ENCODE assay signal across 9 mouse cellular contexts in genomic region chr2:34982906-34983698, GRCm38 (mm10). TPM values are rescaled to one million over a fixed set of nuclear protein-coding genes. Genes with fewer than 3 reads are reported as not detected.
DNase-seq lines count a peak whose midpoint lies in the region; ATAC-seq and TF ChIP-seq lines count a peak whose summit lies in the region.
"Had no signal": no experiment of that assay in that cellular context is flagged by ENCODE, and none has a peak within 500 bp of the region (broad histone marks: within the 10 kb centered on the region; RNA-seq: fewer than 3 reads in every experiment).

No protein-coding gene starts in this region.

- peak; percentile 62; the same call in 1 of the 2 replicates for ATAC-seq in liver, embryonic 13.5 days (ENCODE audit: low read depth)
- ATAC-seq in liver, postnatal 0 days, result no peak
- ATAC-seq in embryonic facial prominence, embryonic 12.5 days (ENCODE audit: insufficient number of reproducible peaks, insufficient read depth, low FRiP score, low TSS enrichment), result peak; percentile 41; the same call in 1 of the 2 replicates
- peak; percentile 85 for ATAC-seq in intestine, embryonic 14.5 days (replicated peaks; ENCODE audit: low FRiP score, low TSS enrichment, low read depth)
- no peak for ATAC-seq in neural tube, embryonic 11.5 days (ENCODE audit: insufficient read depth, low FRiP score, low TSS enrichment)
- ATAC-seq: Patski had no signal

- TF ChIP-seq CTCF in liver, postnatal 0 days (IDR thresholded peaks at IDR 0.05; ENCODE audit: low read depth), result no peak
- no peak for TF ChIP-seq CTCF in lung, adult 2 months (IDR thresholded peaks at IDR 0.05; ENCODE audit: insufficient read depth, low read length)

- no peak overlapping the region for H3K4me3 ChIP-seq in liver, embryonic 13.5 days (replicated peaks)
- H3K4me3 ChIP-seq in liver, postnatal 0 days (ENCODE audit: low read depth, low read length), result no peak overlapping the region
- no peak overlapping the region for H3K4me3 ChIP-seq in embryonic facial prominence, embryonic 12.5 days
- no peak overlapping the region for H3K4me3 ChIP-seq in intestine, embryonic 14.5 days (ENCODE audit: low read depth, low read length)
- H3K4me3 ChIP-seq in neural tube, embryonic 11.5 days (ENCODE audit: low read depth, low read length), result no peak overlapping the region
- H3K4me3 ChIP-seq in lung, adult 2 months (replicated peaks; ENCODE audit: extremely low read depth, low read depth, low read length), result no peak overlapping the region

- no peaks in the 10 kb centered on the region for H3K27me3 ChIP-seq in liver, embryonic 13.5 days
- no peaks in the 10 kb centered on the region for H3K27me3 ChIP-seq in liver, postnatal 0 days (ENCODE audit: insufficient read depth, low read length)
- H3K27me3 ChIP-seq in embryonic facial prominence, embryonic 12.5 days, result no peaks in the 10 kb centered on the region
- H3K27me3 ChIP-seq in intestine, embryonic 14.5 days (replicated peaks; ENCODE audit: control insufficient read depth, insufficient read depth, low read length), result no peaks in the 10 kb centered on the region
- no peaks in the 10 kb centered on the region for H3K27me3 ChIP-seq in neural tube, embryonic 11.5 days (ENCODE audit: control insufficient read depth, insufficient read depth, low read length)

- no peaks in the 10 kb centered on the region for H3K9me3 ChIP-seq in liver, embryonic 13.5 days (replicated peaks)
- H3K9me3 ChIP-seq in liver, postnatal 0 days (ENCODE audit: low read length), result no peaks in the 10 kb centered on the region
- no peaks in the 10 kb centered on the region for H3K9me3 ChIP-seq in embryonic facial prominence, embryonic 12.5 days
- H3K9me3 ChIP-seq in intestine, embryonic 14.5 days (ENCODE audit: control insufficient read depth, low read length), result no peaks in the 10 kb centered on the region
- H3K9me3 ChIP-seq in neural tube, embryonic 11.5 days (ENCODE audit: control insufficient read depth, low read length), result no peaks in the 10 kb centered on the region

- WGBS in liver, embryonic 13.5 days (ENCODE audit: insufficient replicate concordance), result 53% methylated on average over 11 of the region's 11 CpGs
- 53% methylated on average over 11 of the region's 11 CpGs for WGBS in liver, postnatal 0 days (ENCODE audit: insufficient replicate concordance)
- 22% methylated on average over 11 of the region's 11 CpGs for WGBS in embryonic facial prominence, embryonic 12.5 days
- WGBS in intestine, embryonic 14.5 days, result 44% methylated on average over 11 of the region's 11 CpGs
- WGBS in neural tube, embryonic 11.5 days, result 47% methylated on average over 11 of the region's 11 CpGs
- WGBS in lung, adult 2 months, result 59% methylated on average over 11 of the region's 11 CpGs

- intact Hi-C loops in left cerebral cortex, postnatal 25 days (cut with DNase I), result no loop called here

- no peak for TF ChIP-seq EP300 in liver, postnatal 0 days (IDR thresholded peaks at IDR 0.05; ENCODE audit: low read depth)

- no peak overlapping the region for H3K9ac ChIP-seq in liver, embryonic 13.5 days
- H3K9ac ChIP-seq in liver, postnatal 0 days (replicated peaks), result no peak overlapping the region
- no peak overlapping the region for H3K9ac ChIP-seq in embryonic facial prominence, embryonic 12.5 days
- no peak overlapping the region for H3K9ac ChIP-seq in intestine, embryonic 14.5 days (ENCODE audit: low read length)
- H3K9ac ChIP-seq in neural tube, embryonic 11.5 days (ENCODE audit: low read length), result no peak overlapping the region

- peaks cover 26% of the 10 kb centered on the region for H3K4me1 ChIP-seq in liver, embryonic 13.5 days (replicated peaks)
- H3K4me1 ChIP-seq in liver, postnatal 0 days (ENCODE audit: insufficient read depth), result peaks cover 24% of the 10 kb centered on the region
- peaks cover 30% of the 10 kb centered on the region for H3K4me1 ChIP-seq in embryonic facial prominence, embryonic 12.5 days
- 0 out of 2 replicates have a peak, but pooled peaks cover 8% of the 10 kb centered on the region for H3K4me1 ChIP-seq in intestine, embryonic 14.5 days (replicated peaks; ENCODE audit: control insufficient read depth, insufficient read depth, low read length)
- H3K4me1 ChIP-seq in neural tube, embryonic 11.5 days (ENCODE audit: control insufficient read depth, insufficient read depth, low read length), result no peaks in the 10 kb centered on the region
- no peaks in the 10 kb centered on the region for H3K4me1 ChIP-seq in lung, adult 2 months (ENCODE audit: control insufficient read depth, insufficient read depth, low read length)

- H3K27ac ChIP-seq in liver, embryonic 13.5 days, result no peak overlapping the region; the same call in 1 of the 2 replicates
- H3K27ac ChIP-seq in liver, postnatal 0 days (ENCODE audit: low read depth), result no peak overlapping the region
- H3K27ac ChIP-seq in embryonic facial prominence, embryonic 12.5 days, result peak overlapping the region; percentile 59
- H3K27ac ChIP-seq in intestine, embryonic 14.5 days (ENCODE audit: low read depth), result peak overlapping the region; percentile 54; the same call in 1 of the 2 replicates
- no peak overlapping the region for H3K27ac ChIP-seq in neural tube, embryonic 11.5 days (ENCODE audit: low read depth, low read length)

- TF ChIP-seq POLR2A in lung, adult 2 months (IDR thresholded peaks at IDR 0.05; ENCODE audit: borderline replicate concordance, extremely low read depth, low read depth, low read length), result no peak

- no peaks in the 10 kb centered on the region for H3K36me3 ChIP-seq in liver, embryonic 13.5 days
- peaks cover 2% of the 10 kb centered on the region; the same call in 1 of the 2 replicates for H3K36me3 ChIP-seq in liver, postnatal 0 days (replicated peaks; ENCODE audit: insufficient read depth, low read length)
- no peaks in the 10 kb centered on the region for H3K36me3 ChIP-seq in embryonic facial prominence, embryonic 12.5 days
- H3K36me3 ChIP-seq in intestine, embryonic 14.5 days (ENCODE audit: control insufficient read depth, insufficient read depth, low read length), result no peaks in the 10 kb centered on the region
- H3K36me3 ChIP-seq in neural tube, embryonic 11.5 days (ENCODE audit: control insufficient read depth, insufficient read depth, low read length), result no peaks in the 10 kb centered on the region

- no peak overlapping the region for H3K4me2 ChIP-seq in liver, embryonic 13.5 days
- H3K4me2 ChIP-seq in liver, postnatal 0 days (ENCODE audit: low read depth, low read length), result no peak overlapping the region
- 0 out of 2 replicates have a peak overlapping the region, but pooled peaks have one; percentile 5 for H3K4me2 ChIP-seq in embryonic facial prominence, embryonic 12.5 days (replicated peaks)
- H3K4me2 ChIP-seq in intestine, embryonic 14.5 days (ENCODE audit: low read length), result 0 out of 2 replicates have a peak overlapping the region, but pooled peaks have one; percentile 5
- no peak overlapping the region for H3K4me2 ChIP-seq in neural tube, embryonic 11.5 days (ENCODE audit: low read depth)

- no peak for DNase-seq in liver, embryonic 13.5 days
- DNase-seq in liver, postnatal 0 days, result no peak
- peak; percentile 59 for DNase-seq in intestine, embryonic 14.5 days (ENCODE audit: low spot score)
- peak; percentile 50 for DNase-seq in neural tube, embryonic 11.5 days (ENCODE audit: low spot score)
- no peak for DNase-seq in left cerebral cortex, postnatal 25 days (ENCODE audit: low spot score in 2 of 2)
- no peak for DNase-seq in lung, adult 2 months
- DNase-seq in layer of hippocampus, adult 9-10 months (ENCODE audit: low spot score), result no peak

RNA-seq across cellular contexts. Expression of gene Traf1, which starts 21.5 kb away (rescaled TPM):
- 0.14 and 0.15 TPM in 2 replicates for polyA plus RNA-seq in liver, embryonic 13.5 days (2015; fragmentation: Nextera tagmentation; extraction: Ambion mirVana)
- polyA plus RNA-seq in liver, postnatal 0 days (2015; fragmentation: Nextera tagmentation; extraction: Ambion mirVana), result 0.34 and 0.43 TPM in 2 replicates
- polyA plus RNA-seq in embryonic facial prominence, embryonic 12.5 days (2016; fragmentation: Nextera tagmentation; extraction: Ambion mirVana), result 1.8 and 2.2 TPM in 2 replicates
- 1.7 and 2.4 TPM in 2 replicates for polyA plus RNA-seq in intestine, embryonic 14.5 days (2014; fragmentation: Nextera tagmentation; extraction: Ambion mirVana)
- 0.23 TPM in 1 of 2 replicates, not detected in the other for polyA plus RNA-seq in neural tube, embryonic 11.5 days (2014; fragmentation: Nextera tagmentation; extraction: Ambion mirVana)
- 1 to 10 TPM in 1 of 2 experiments, under 1 TPM in 1; 0.57 to 2.1 TPM for total RNA-seq in left cerebral cortex, postnatal 25 days (2021)
- polyA plus RNA-seq in lung, adult 2 months (2012; rRNA removed), result 52.3 and 59.6 TPM in 2 replicates

Comparison
In these comparisons a context has a peak if more than half of its experiments do, and no peak if none do; other contexts are left out.
1. ATAC-seq: peak in liver, embryonic 13.5 days (single experiment), embryonic facial prominence, embryonic 12.5 days (single experiment) and intestine, embryonic 14.5 days (single experiment); none in liver, postnatal 0 days (single experiment) and neural tube, embryonic 11.5 days (single experiment).
2. DNase-seq: peak in intestine, embryonic 14.5 days (single experiment) and neural tube, embryonic 11.5 days (single experiment); none in liver, embryonic 13.5 days (single experiment), liver, postnatal 0 days (single experiment), left cerebral cortex, postnatal 25 days (0 of 2), lung, adult 2 months (single experiment) and layer of hippocampus, adult 9-10 months (single experiment).
3. H3K27ac ChIP-seq: peak in embryonic facial prominence, embryonic 12.5 days (single experiment) and intestine, embryonic 14.5 days (single experiment); none in liver, embryonic 13.5 days (single experiment), liver, postnatal 0 days (single experiment) and neural tube, embryonic 11.5 days (single experiment).
4. H3K4me2 ChIP-seq: peak in embryonic facial prominence, embryonic 12.5 days (single experiment) and intestine, embryonic 14.5 days (single experiment); none in liver, embryonic 13.5 days (single experiment), liver, postnatal 0 days (single experiment) and neural tube, embryonic 11.5 days (single experiment).
5. RNA of gene Traf1, which starts 21.5 kb away (polyA plus RNA-seq): 52.3 to 59.6 TPM in lung, adult 2 months; 1.8 to 2.2 TPM in embryonic facial prominence, embryonic 12.5 days, 1.7 to 2.4 TPM in intestine, embryonic 14.5 days, 0.34 to 0.43 TPM in liver, postnatal 0 days, 0.14 to 0.15 TPM in liver, embryonic 13.5 days and 0.23 TPM in neural tube, embryonic 11.5 days; every median in the first group is over 10 times any median in the second.